Mouse (Mus musculus) cerebellum, adult 9-10 months (tissue): ENCODE measurements around the gene Nup54.

Experiments used
- DNase-seq: peaks from one replicate; pipeline ENCODE4 v3.0.0; 2022

Gene Nup54

GRCm38 (mm10) chr5:92411461-92412140 is 23.4 kb downstream of the Nup54 start:
- no peak for DNase-seq

- DNase-seq, result no peak
Measured at GRCm38 (mm10) chr5:92410486-92410885, 24.5 kb downstream of the Nup54 start.

- no peak for DNase-seq
Measured at GRCm38 (mm10) chr5:92409361-92410155, 25.5 kb downstream of the Nup54 start.

DNA sequence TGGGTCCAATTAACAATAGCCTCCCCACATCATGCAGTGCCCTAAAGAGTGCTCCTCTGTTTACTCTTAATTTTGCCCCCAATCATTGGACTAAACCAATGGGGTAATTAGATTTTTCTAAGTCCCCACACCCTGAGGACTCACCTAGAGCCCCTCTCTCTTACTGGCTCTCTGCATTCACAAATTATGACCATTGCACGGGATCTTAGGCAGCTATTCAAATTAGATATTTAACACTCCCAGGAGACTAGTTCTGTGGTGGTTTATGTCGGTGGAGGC is 30.7 kb downstream of the Nup54 start:
- DNase-seq, result no peak

DNA sequence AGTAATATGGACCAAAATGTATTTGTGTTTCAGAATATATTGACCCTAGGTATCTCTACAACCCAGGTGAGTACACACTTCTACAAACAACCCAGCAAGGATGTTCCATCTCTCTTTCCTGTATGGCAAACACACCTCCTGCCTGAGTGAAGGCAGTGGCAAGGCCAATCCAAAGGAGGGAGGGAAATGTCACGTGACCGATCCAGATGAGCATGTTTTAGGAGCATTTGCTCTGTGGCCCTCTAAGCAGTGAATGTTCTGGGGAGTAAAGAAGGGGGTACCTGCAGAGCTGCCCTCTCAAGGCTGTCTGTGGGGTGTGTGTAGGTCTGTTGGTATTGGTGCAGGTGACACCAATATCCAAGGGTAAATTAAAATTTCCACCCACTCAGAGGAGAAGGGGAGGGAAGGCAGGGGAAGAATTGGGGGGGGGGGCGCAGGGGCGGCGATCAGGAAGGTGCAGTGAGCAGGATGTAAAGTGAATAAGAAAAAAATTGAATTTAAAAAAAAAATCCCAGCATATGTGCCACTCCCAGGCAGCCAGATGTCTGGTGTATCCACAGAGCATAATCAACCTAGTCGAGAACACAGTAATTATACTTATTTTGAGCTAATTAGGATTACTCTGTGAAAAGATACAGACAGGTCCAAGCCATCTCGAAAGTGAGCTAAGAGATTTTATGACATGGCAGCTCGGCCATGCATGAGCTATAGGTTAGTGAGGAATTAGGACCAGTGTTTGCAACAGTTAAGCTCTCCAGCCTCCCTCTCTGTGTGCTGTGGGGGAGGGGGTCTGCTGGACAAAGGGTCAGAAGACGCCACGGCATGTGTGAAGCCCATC is 31.2 kb downstream of the Nup54 start:
- DNase-seq, result no peak

DNA sequence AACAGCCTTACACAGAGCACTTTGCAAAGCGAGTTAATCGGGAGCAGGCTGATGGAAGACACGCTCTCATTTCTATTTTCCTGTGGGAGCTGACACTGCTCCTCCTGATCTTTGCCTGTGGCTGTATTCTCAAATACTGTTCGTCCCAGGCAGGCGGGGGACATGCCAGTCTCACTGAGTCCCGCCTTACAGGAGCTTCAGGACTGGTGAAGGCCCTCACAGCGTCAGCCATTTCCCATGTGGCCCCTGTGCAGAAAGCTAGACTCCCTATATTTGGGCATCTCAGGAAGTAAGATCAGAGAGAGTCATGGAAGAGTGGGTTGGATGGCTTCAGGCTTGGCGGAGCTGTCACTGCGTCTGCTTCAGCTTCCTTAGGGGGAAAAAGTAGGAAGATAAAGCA is 32.2 kb downstream of the Nup54 start:
- DNase-seq, result no peak

GRCm38 (mm10) chr5:92398153-92398552 is 36.9 kb downstream of the Nup54 start:
- DNase-seq, result peak; percentile 64

DNA sequence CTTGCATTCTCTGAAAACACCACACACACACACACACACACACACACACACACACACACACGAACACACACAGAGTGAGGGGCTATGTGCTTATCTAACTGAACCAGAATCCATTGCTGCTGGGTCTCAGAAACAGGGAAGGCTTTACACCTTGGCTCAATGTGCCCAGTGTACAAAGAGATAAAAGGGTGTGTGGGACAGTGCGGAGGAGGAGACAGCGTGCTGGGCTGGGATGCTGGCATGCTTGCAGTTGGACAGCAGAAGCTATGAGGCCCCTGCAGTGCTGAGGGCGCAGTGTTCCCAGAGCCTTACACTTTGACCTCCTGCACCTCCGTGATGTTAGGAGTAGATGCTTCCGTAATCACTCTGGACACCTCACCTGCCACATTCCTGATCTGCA is 38.5 kb downstream of the Nup54 start:
- no peak for DNase-seq

- no peak for DNase-seq
Measured at GRCm38 (mm10) chr5:92395764-92396163, 39.3 kb downstream of the Nup54 start.

- DNase-seq, result no peak
Measured at GRCm38 (mm10) chr5:92393863-92394262, 41.2 kb downstream of the Nup54 start.

GRCm38 (mm10) chr5:92392542-92392941 is 42.5 kb downstream of the Nup54 start:
- DNase-seq, result no peak

- DNase-seq, result no peak
Measured at GRCm38 (mm10) chr5:92390615-92391014, 44.4 kb downstream of the Nup54 start.

DNA sequence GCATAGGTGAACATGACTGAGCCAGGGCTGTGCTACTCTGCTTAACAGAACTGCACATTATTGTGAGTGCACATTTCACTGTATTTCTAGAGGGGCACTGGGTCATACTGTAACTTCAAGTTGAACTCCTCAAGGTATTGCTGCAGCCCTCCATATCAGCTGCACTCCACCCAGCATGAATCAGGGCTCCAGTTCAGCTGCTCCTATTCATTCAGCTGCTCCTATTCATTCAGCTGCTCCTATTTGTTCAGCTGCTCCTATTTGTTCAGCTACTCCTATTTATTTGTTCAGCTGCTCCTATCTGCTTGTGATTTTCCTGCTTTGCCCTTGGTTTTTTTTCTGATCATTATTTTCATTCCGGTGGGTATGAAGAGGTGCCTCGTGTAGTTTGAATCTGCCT is 45.0 kb downstream of the Nup54 start:
- DNase-seq, result no peak

- no peak for DNase-seq
Measured at GRCm38 (mm10) chr5:92387433-92387832, 47.6 kb downstream of the Nup54 start.

- no peak for DNase-seq
Measured at GRCm38 (mm10) chr5:92386643-92387042, 48.4 kb downstream of the Nup54 start.

- DNase-seq, result no peak
Measured at GRCm38 (mm10) chr5:92386102-92386501, 48.9 kb downstream of the Nup54 start.

DNA sequence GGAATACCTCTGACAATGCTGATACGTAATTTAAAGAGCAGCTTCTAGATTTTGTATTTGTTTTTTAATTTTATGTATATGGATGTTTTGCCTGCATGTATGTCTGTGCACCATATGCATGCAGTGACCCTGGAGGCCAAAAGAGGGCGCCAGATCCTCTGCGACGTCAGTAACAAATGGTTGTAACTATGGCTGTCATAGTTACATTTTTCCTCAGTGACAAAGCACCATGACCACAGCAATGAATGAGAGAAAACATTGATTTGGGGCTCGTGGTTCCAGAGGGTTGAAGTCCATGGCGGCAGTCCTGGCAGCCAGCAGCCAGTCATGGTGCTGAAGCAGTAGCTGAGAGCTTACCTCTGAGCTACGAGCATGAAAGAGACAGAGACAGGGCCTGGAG is 50.2 kb downstream of the Nup54 start:
- no peak for DNase-seq

GRCm38 (mm10) chr5:92383747-92384146 is 51.3 kb downstream of the Nup54 start:
- DNase-seq, result no peak

DNA sequence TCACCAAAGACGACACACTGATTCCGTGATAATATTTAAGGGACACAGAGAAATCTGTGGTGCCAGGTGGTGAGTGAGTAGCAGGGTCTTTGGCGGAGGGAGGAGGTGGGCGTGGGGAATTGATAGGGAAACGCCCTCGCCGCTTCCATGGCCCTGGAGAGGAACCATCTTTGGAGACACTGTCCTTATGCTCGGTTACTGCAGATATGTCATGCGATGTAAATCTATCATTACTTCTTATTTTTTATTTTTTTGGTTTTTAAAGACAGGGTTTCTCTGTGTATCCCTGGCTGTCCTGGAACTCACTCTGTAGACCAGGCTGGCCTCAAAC is 52.7 kb downstream of the Nup54 start:
- no peak for DNase-seq

DNA sequence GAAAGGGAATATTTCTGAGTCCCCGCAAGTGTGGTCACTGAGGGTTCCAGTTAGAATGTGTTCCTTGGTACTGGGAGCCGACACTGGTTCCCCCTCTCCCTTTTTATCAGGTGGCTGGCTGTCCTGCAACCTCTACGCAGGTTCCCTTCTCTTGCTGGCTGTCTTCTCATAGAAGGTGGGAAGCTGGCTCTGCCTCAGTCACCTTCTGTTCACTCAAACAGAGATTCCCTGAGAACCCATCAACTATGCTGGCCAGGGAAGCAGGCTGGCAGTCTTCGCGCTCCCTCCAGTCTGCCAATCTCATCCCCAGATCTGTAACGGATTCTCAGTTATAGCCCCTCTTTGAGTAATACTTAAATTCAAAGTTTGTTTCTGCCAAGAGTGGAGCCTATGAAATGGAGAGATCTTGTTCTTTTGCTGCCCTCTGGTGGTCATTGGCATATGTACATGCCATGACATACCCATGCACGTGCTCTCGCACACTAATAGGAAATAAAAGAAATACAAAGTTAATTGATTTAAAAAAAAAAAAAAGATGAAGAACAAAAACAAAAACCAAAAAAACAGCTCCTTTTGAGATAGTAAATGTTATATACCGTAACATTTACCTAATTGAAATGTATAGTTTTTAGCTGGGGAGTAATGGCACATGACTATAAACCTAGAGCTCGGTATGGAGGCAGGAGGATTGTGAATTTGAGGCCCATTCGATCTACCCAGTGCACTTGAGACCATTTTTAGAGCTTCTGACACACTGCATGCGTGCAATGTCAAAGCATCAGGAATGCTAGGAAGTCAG is 53.3 kb downstream of the Nup54 start:
- DNase-seq, result peak; percentile 86

GRCm38 (mm10) chr5:92376795-92377405 is 58.1 kb downstream of the Nup54 start:
- DNase-seq, result no peak

DNA sequence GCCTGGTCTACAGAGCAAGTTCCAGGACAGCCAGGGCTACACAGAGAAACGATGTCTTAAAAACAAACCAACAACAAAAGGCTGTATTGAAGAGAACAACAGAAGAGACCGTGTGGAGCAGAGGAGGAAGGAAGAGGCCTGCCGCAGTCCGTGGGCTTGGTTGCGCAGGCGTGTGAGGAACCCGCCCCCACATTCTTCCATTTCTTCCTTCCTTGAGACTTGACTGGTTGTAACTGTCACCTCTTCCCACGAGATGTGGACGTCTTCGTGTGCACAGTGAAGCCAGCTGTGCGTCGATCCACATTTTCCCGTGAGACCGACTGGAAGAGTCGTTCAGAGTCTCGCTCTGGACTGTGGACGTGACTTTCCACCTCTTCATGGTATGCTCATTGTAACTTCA is 59.7 kb downstream of the Nup54 start:
- no peak for DNase-seq

DNA sequence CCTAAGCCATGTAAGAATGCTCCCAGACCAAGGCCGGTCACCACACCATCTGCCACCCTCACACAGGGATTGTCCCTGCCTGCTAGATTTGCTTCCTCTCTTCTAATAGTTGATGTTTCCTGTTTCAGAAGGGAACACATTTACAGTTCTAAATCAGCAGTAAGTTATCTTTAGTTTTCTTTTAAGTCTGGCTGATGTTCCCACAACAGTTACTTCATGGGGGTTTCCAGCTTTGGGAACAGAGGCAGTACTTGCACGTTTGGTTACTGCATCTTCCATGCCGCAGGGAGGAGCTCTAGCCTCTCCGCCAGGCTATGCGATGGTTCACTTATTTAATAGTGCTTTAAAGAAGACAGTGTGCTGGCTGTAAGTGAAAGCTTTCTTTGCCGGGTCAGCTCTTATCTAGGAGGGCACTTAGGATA is 60.3 kb downstream of the Nup54 start:
- no peak for DNase-seq
